Mouse (Mus musculus) stomach, postnatal 0 days (tissue): ENCODE results near the gene Soat1.

Source experiments
- CTCF ChIP-seq: IDR thresholded peaks from 2 replicates; pipeline ENCODE4 v1.5.1; 2016; ENCODE audit warnings: antibody characterized with exemption, low read depth, mild to moderate bottlenecking, moderate library complexity
- EP300 ChIP-seq: optimal IDR thresholded peaks from 2 replicates; pipeline ENCODE3; 2016; ENCODE audit warnings: antibody characterized with exemption

DNA sequence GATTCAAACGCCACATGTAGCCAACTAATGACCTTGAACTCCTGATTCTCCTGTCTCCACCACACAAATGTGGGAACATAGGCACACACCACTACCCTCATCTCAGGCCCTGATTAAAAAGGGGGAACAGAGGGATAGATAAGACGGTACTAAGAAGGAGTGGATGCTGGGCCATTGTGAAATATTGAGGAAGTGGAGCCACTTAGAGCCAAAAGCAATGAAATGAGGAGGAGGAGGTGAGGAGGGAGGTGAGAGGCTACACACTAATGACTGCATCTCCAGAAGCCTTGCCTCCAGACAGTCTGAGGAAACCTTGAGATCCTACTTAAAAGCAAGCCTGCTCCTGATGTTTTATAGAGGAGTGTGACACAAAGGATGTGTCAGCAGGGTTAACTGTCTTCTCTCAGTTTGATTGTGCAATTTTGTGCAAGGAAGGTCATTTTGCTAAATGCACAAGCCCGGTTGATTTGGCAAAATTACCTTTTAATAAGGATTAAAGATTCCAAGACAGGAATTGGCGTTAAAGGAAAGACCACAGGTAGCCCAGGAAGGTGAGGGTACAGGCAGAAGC, 17.2 kb upstream of the Soat1 start:
- TF ChIP-seq CTCF = no peak
- no peak for TF ChIP-seq EP300
